Mouse (Mus musculus) small intestine, adult 2 months (tissue): ENCODE measurements at regions not wholly inside any gene's neighbourhood (a gene's known extent, or its start where the extent isn't known, plus 50 kb on each side); places are given as distances from the start of the nearest gene placed in this dataset.

Experiments used
- CTCF ChIP-seq: fragments of 200-500 bp; IDR thresholded peaks from 2 replicates; pipeline ENCODE4 v1.5.1; 2012; ENCODE audit warnings: low read depth, mild to moderate bottlenecking, control low read depth, inconsistent platforms, low read length, moderate library complexity, mixed read lengths; ENCODE audit not compliant: insufficient replicate concordance, insufficient read length; ENCODE audit errors: extremely low read depth
- POLR2A ChIP-seq: fragments of 200-500 bp; IDR thresholded peaks from 2 replicates; pipeline ENCODE4 v1.6.1; 2012; ENCODE audit warnings: low read depth, mild to moderate bottlenecking, control low read depth, inconsistent platforms, low read length, moderate library complexity

- no peak for TF ChIP-seq CTCF
- no peak for TF ChIP-seq POLR2A
Observed at GRCm38 (mm10) chr8:44656470-44656869, 278.8 kb upstream of the Fat1 start.
